ENCODE assay signal across 30 mouse cellular contexts in genomic region chr14:41964095-41964494, GRCm38 (mm10). TPM values are rescaled to one million over a fixed set of nuclear protein-coding genes. Genes with fewer than 3 reads are reported as not detected.
"Had no signal": no experiment of that assay in that cellular context is flagged by ENCODE, and none has a peak within 500 bp of the region (broad histone marks: within the 10 kb centered on the region; RNA-seq: fewer than 3 reads in every experiment).

No protein-coding gene starts in this region.

RNA-seq across cellular contexts. Expression of gene Gm6401, which starts 3.6 kb away (rescaled TPM):
- polyA plus RNA-seq: limb, embryonic 10.5 days; limb, embryonic 11.5 days; limb, embryonic 12.5 days; limb, embryonic 13.5 days; limb, embryonic 14.5 days; limb, embryonic 15.5 days; liver, adult 2 months; liver, embryonic 11.5 days; liver, embryonic 12.5 days; liver, embryonic 13.5 days; liver, embryonic 14.5 days; liver, embryonic 15.5 days; liver, embryonic 16.5 days; liver, postnatal 0 days; lung, adult 2 months; lung, embryonic 14.5 days; lung, embryonic 15.5 days; lung, embryonic 16.5 days; lung, postnatal 0 days; macrophage; midbrain, embryonic 10.5 days; midbrain, embryonic 11.5 days; midbrain, embryonic 12.5 days; midbrain, embryonic 13.5 days; midbrain, embryonic 14.5 days; midbrain, embryonic 15.5 days; midbrain, embryonic 16.5 days; midbrain, postnatal 0 days; myocyte; neural tube, embryonic 11.5 days had no signal

RNA-seq across cellular contexts. Expression of gene Gm3543, which starts 19.0 kb away (rescaled TPM):
- polyA plus RNA-seq: limb, embryonic 10.5 days; limb, embryonic 11.5 days; limb, embryonic 12.5 days; limb, embryonic 13.5 days; limb, embryonic 14.5 days; limb, embryonic 15.5 days; liver, adult 2 months; liver, embryonic 11.5 days; liver, embryonic 12.5 days; liver, embryonic 13.5 days; liver, embryonic 14.5 days; liver, embryonic 15.5 days; liver, embryonic 16.5 days; liver, postnatal 0 days; lung, adult 2 months; lung, embryonic 14.5 days; lung, embryonic 15.5 days; lung, embryonic 16.5 days; lung, postnatal 0 days; macrophage; midbrain, embryonic 10.5 days; midbrain, embryonic 11.5 days; midbrain, embryonic 12.5 days; midbrain, embryonic 13.5 days; midbrain, embryonic 14.5 days; midbrain, embryonic 15.5 days; midbrain, embryonic 16.5 days; midbrain, postnatal 0 days; myocyte; neural tube, embryonic 11.5 days had no signal

RNA-seq across cellular contexts. Expression of gene 1700024B05Rik, which starts 20.3 kb away (rescaled TPM):
- polyA plus RNA-seq: limb, embryonic 10.5 days; limb, embryonic 11.5 days; limb, embryonic 12.5 days; limb, embryonic 13.5 days; limb, embryonic 14.5 days; limb, embryonic 15.5 days; liver, adult 2 months; liver, embryonic 11.5 days; liver, embryonic 12.5 days; liver, embryonic 13.5 days; liver, embryonic 14.5 days; liver, embryonic 15.5 days; liver, embryonic 16.5 days; liver, postnatal 0 days; lung, adult 2 months; lung, embryonic 14.5 days; lung, embryonic 15.5 days; lung, embryonic 16.5 days; lung, postnatal 0 days; macrophage; midbrain, embryonic 10.5 days; midbrain, embryonic 11.5 days; midbrain, embryonic 12.5 days; midbrain, embryonic 13.5 days; midbrain, embryonic 14.5 days; midbrain, embryonic 15.5 days; midbrain, embryonic 16.5 days; midbrain, postnatal 0 days; myocyte; neural tube, embryonic 11.5 days had no signal

RNA-seq across cellular contexts. Expression of gene 1700049E17Rik1, which starts 39.3 kb away (rescaled TPM):
- polyA plus RNA-seq: limb, embryonic 10.5 days; limb, embryonic 11.5 days; limb, embryonic 12.5 days; limb, embryonic 13.5 days; limb, embryonic 14.5 days; limb, embryonic 15.5 days; liver, adult 2 months; liver, embryonic 11.5 days; liver, embryonic 12.5 days; liver, embryonic 13.5 days; liver, embryonic 14.5 days; liver, embryonic 15.5 days; liver, embryonic 16.5 days; liver, postnatal 0 days; lung, adult 2 months; lung, embryonic 14.5 days; lung, embryonic 15.5 days; lung, embryonic 16.5 days; lung, postnatal 0 days; macrophage; midbrain, embryonic 10.5 days; midbrain, embryonic 11.5 days; midbrain, embryonic 12.5 days; midbrain, embryonic 13.5 days; midbrain, embryonic 14.5 days; midbrain, embryonic 15.5 days; midbrain, embryonic 16.5 days; midbrain, postnatal 0 days; myocyte; neural tube, embryonic 11.5 days had no signal

RNA-seq across cellular contexts. Expression of gene Gm7980, which starts 57.0 kb away (rescaled TPM):
- polyA plus RNA-seq: limb, embryonic 10.5 days; limb, embryonic 11.5 days; limb, embryonic 12.5 days; limb, embryonic 13.5 days; limb, embryonic 14.5 days; limb, embryonic 15.5 days; liver, adult 2 months; liver, embryonic 11.5 days; liver, embryonic 12.5 days; liver, embryonic 13.5 days; liver, embryonic 14.5 days; liver, embryonic 15.5 days; liver, embryonic 16.5 days; liver, postnatal 0 days; lung, adult 2 months; lung, embryonic 14.5 days; lung, embryonic 15.5 days; lung, embryonic 16.5 days; lung, postnatal 0 days; macrophage; midbrain, embryonic 10.5 days; midbrain, embryonic 11.5 days; midbrain, embryonic 12.5 days; midbrain, embryonic 13.5 days; midbrain, embryonic 14.5 days; midbrain, embryonic 15.5 days; midbrain, embryonic 16.5 days; midbrain, postnatal 0 days; myocyte; neural tube, embryonic 11.5 days had no signal
